Mouse (Mus musculus): ENCODE data around the gene Gm29049. TPM values are rescaled to one million over a fixed set of nuclear protein-coding genes. Genes with fewer than 3 reads are reported as not detected.
"Not testable (repeated sequence)": the region's sequence is repeated elsewhere in the genome, so short reads cannot be mapped to it uniquely, and the experiment has no call there.

Gene Gm29049
- total RNA-seq (2014; fragmentation: Nextera tagmentation) (not detected in 2 replicates), total RNA-seq (2017) (not detected in 2 replicates), polyA plus RNA-seq (2012) (not detected in 2 replicates)

DNA sequence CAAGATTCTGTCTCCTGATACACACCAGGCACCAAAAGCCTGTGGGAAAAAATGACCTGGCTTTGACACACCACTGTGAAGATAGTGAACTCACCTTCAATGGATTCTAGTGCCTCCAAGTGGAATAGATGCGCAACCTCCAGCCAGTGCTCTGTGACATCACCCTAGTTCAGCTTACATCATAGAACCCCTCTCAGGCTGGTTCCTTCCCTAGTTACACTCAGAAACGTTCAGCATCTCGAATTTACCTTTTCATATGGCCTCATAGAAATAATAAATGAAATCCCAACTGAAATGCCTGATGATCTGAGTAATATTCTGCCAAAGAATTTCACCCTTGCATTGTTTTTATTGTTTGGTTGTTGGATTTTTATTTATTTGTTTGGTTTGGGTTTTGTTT is at the start of gene Gm29049:
Gene Gm29049, minus strand, starts transcription at position 101 of the 400 bp plus-strand sequence.
- H3K4me1 ChIP-seq (ENCODE audit: insufficient read depth, low read depth, low read length); DNase-seq (ENCODE audit: low spot score); ATAC-seq (ENCODE audit: extremely low read depth, insufficient number of reproducible peaks, low FRiP score, poor library complexity, severe bottlenecking); H3K27me3 ChIP-seq (ENCODE audit: insufficient read depth, low read length); H3K36me3 ChIP-seq (replicated peaks); H3K9me3 ChIP-seq (replicated peaks); H3K4me3 ChIP-seq (ENCODE audit: low read depth, low read length): not testable (repeated sequence)

Other genes with a start within 250 kb of the Gm29049 start
- not detected in 2 replicates for gene Gm20825, start 74.3 kb upstream of the Gm29049 start, total RNA-seq (2014; fragmentation: Nextera tagmentation)
- not detected in 2 replicates for gene Gm20825, start 74.3 kb upstream of the Gm29049 start, total RNA-seq (2017)
- gene Gm20825, start 74.3 kb upstream of the Gm29049 start, polyA plus RNA-seq (2012) = not detected in 2 replicates